Comparison of ENCODE assay signal across 15 mouse cellular contexts in genomic region chr1:52366386-52366785, GRCm38 (mm10).
DNase-seq lines count a peak whose midpoint lies in the region; ATAC-seq lines count a peak whose summit lies in the region.
"Had no signal": no experiment of that assay in that cellular context is flagged by ENCODE, and none has a peak within 500 bp of the region (broad histone marks: within the 10 kb centered on the region; RNA-seq: fewer than 3 reads in every experiment).

No protein-coding gene starts in this region.

- peak overlapping the region; percentile 19; the same call in 1 of the 2 replicates for H3K4me2 ChIP-seq in heart, embryonic 14.5 days (ENCODE audit: low read length)
- H3K4me2 ChIP-seq in heart, embryonic 11.5 days, result no peak overlapping the region
- no peak overlapping the region for H3K4me2 ChIP-seq in forebrain, embryonic 15.5 days (replicated peaks)
- H3K4me2 ChIP-seq: intestine, embryonic 15.5 days; liver, embryonic 11.5 days; midbrain, embryonic 12.5 days had no signal

- H3K9ac ChIP-seq in heart, embryonic 14.5 days (ENCODE audit: low read length), result no peak overlapping the region
- H3K9ac ChIP-seq in heart, embryonic 11.5 days (ENCODE audit: low read depth, low read length), result no peak overlapping the region
- H3K9ac ChIP-seq in forebrain, embryonic 15.5 days (replicated peaks), result no peak overlapping the region
- H3K9ac ChIP-seq: intestine, embryonic 15.5 days; midbrain, embryonic 12.5 days had no signal

- H3K36me3 ChIP-seq in heart, embryonic 14.5 days (ENCODE audit: control insufficient read depth, insufficient read depth, low read length), result no peaks in the 10 kb centered on the region
- H3K36me3 ChIP-seq in heart, embryonic 11.5 days (ENCODE audit: control insufficient read depth, insufficient read depth, low read length), result no peaks in the 10 kb centered on the region
- no peaks in the 10 kb centered on the region for H3K36me3 ChIP-seq in forebrain, embryonic 15.5 days
- H3K36me3 ChIP-seq: intestine, embryonic 15.5 days; midbrain, embryonic 12.5 days had no signal

- no peak overlapping the region for H3K4me3 ChIP-seq in heart, embryonic 14.5 days (ENCODE audit: control insufficient read depth in 1 of 2, insufficient read depth in 1 of 2, low read depth in 1 of 2, low read length in 2 of 2)
- H3K4me3 ChIP-seq in heart, embryonic 11.5 days (ENCODE audit: low read depth, low read length), result no peak overlapping the region
- H3K4me3 ChIP-seq in forebrain, embryonic 15.5 days, result no peak overlapping the region
- H3K4me3 ChIP-seq: intestine, embryonic 15.5 days; midbrain, embryonic 12.5 days had no signal

- H3K4me1 ChIP-seq in heart, embryonic 14.5 days (ENCODE audit: control insufficient read depth in 2 of 2, insufficient read depth in 2 of 2, low read length in 2 of 2), result peaks cover 0 to 18% of the 10 kb centered on the region in 2 experiments; a peak in 2 of 4 replicates
- H3K4me1 ChIP-seq in heart, embryonic 11.5 days (ENCODE audit: control insufficient read depth, insufficient read depth, low read length), result peaks cover 4% of the 10 kb centered on the region; the same call in 1 of the 2 replicates
- no peaks in the 10 kb centered on the region for H3K4me1 ChIP-seq in forebrain, embryonic 15.5 days
- H3K4me1 ChIP-seq: intestine, embryonic 15.5 days; midbrain, embryonic 12.5 days had no signal

- peak overlapping the region in 1 of 2 experiments; percentile 3; a peak in 1 of 4 replicates for H3K27ac ChIP-seq in heart, embryonic 14.5 days (replicated peaks in 1 of 2; ENCODE audit: control insufficient read depth in 1 of 2, insufficient read depth in 1 of 2, low read depth in 2 of 2, low read length in 2 of 2)
- H3K27ac ChIP-seq in heart, embryonic 11.5 days (ENCODE audit: low read depth, low read length), result no peak overlapping the region
- no peak overlapping the region for H3K27ac ChIP-seq in forebrain, embryonic 15.5 days (replicated peaks)
- H3K27ac ChIP-seq: intestine, embryonic 15.5 days; midbrain, embryonic 12.5 days had no signal

- no peaks in the 10 kb centered on the region for H3K9me3 ChIP-seq in heart, embryonic 14.5 days (ENCODE audit: control insufficient read depth, low read length)
- H3K9me3 ChIP-seq in heart, embryonic 11.5 days (replicated peaks; ENCODE audit: control insufficient read depth, low read length), result no peaks in the 10 kb centered on the region
- H3K9me3 ChIP-seq in forebrain, embryonic 15.5 days, result no peaks in the 10 kb centered on the region
- H3K9me3 ChIP-seq: intestine, embryonic 15.5 days; midbrain, embryonic 12.5 days had no signal

- no peak for ATAC-seq in heart, embryonic 14.5 days (ENCODE audit: insufficient number of reproducible peaks, insufficient read depth, low FRiP score, low read depth)
- ATAC-seq in heart, embryonic 11.5 days (replicated peaks; ENCODE audit: insufficient number of reproducible peaks, low FRiP score, low TSS enrichment), result no peak
- peak; percentile 58 for ATAC-seq in inflammation-experienced regulatory T-cells, adult 6 months
- no peak for ATAC-seq in forebrain, embryonic 15.5 days (replicated peaks)
- ATAC-seq: intestine, embryonic 15.5 days; lung, postnatal 0 days had no signal

- DNase-seq in CD4-positive helper T cell, adult 2 months (ENCODE audit: low read depth, low spot score), result peak; percentile 47
- DNase-seq in adrenal gland, postnatal 10 days, result peak; percentile 43
- DNase-seq in liver, result no peak
- DNase-seq in thymus, postnatal 0 days (ENCODE audit: low spot score), result no peak
- DNase-seq: cerebellum, adult 2 months; kidney, postnatal 14 days had no signal

- 20% methylated on average over 7 of the region's 7 CpGs for WGBS in heart, embryonic 14.5 days
- WGBS in heart, embryonic 11.5 days (ENCODE audit: insufficient replicate concordance), result 47% methylated on average over 7 of the region's 7 CpGs
- WGBS in forebrain, embryonic 15.5 days, result 85% methylated on average over 7 of the region's 7 CpGs

- H3K27me3 ChIP-seq in heart, embryonic 14.5 days (ENCODE audit: control insufficient read depth, insufficient read depth, low read length), result no peaks in the 10 kb centered on the region
- no peaks in the 10 kb centered on the region for H3K27me3 ChIP-seq in heart, embryonic 11.5 days (ENCODE audit: control insufficient read depth, insufficient read depth, low read length)
- no peaks in the 10 kb centered on the region for H3K27me3 ChIP-seq in forebrain, embryonic 15.5 days
- H3K27me3 ChIP-seq: CH12.LX; intestine, embryonic 15.5 days; midbrain, embryonic 12.5 days had no signal

Comparison
In these comparisons a context has a peak if more than half of its experiments do, and no peak if none do; other contexts are left out.
1. DNase-seq: peak in CD4-positive helper T cell, adult 2 months (single experiment) and adrenal gland, postnatal 10 days (single experiment); none in liver (single experiment) and thymus, postnatal 0 days (single experiment).